In the genomic region with DNA sequence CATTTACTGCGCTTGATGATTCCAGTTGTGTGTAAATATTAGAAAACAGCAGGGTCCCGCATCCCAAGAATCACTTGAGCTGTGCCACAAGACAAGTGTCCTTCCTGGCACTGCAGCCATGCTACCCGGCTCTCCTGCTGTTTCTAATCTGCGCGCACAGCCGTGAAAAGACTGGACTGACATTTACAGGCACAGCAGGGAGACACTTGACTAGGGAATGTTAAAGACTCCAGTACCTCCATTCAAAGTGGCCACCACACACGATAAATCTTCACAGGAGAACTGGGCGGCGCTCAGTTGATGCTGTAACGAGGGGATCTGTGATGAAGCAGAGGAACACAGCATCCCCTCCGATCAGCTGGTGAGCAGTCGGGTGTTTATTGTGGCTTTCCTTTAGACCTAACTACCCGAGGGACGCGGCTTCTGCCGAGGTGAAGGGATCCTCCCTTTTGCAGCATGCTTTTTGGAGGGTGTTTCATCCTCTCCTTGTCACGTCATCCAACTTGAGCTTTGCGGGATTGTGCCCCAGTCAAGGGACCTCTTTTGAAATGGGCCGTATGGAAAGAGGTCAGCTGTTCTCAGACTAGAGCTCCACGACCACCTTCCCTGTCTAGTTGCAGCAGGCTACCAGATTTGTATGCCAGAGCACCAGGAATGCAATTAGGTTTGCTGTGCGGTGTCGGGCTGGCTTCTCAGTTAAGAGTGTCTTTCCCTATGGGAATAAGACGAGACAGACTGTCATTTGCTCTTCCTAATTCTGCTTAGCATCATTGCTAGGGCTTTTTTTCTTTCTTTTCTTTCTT, we compare ENCODE assay signal across 10 mouse cellular contexts.
DNase-seq lines count a peak whose midpoint lies in the region; ATAC-seq and TF ChIP-seq lines count a peak whose summit lies in the region.
"Had no signal": no experiment of that assay in that cellular context is flagged by ENCODE, and none has a peak within 500 bp of the region (broad histone marks: within the 10 kb centered on the region; RNA-seq: fewer than 3 reads in every experiment).

No protein-coding gene starts in this region.

- DNase-seq in cerebellum, adult 11 months, result peak; percentile 43
- peak; percentile 87 for DNase-seq in brain, embryonic 14.5 days (ENCODE audit: low read depth)
- peak; percentile 48 for DNase-seq in midbrain, embryonic 10.5 days (ENCODE audit: low spot score)
- DNase-seq in testis, postnatal 14 days (ENCODE audit: low spot score), result no peak
- no peak for DNase-seq in kidney, adult 8-10 months
- no peak for DNase-seq in urinary bladder, postnatal 36 days (ENCODE audit: low spot score in 2 of 2)
- DNase-seq: lung, postnatal 4 days had no signal

- peaks cover 44% of the 10 kb centered on the region for H3K4me1 ChIP-seq in forebrain, embryonic 12.5 days
- peaks cover 53% of the 10 kb centered on the region for H3K4me1 ChIP-seq in midbrain, embryonic 10.5 days

- H3K36me3 ChIP-seq in forebrain, embryonic 12.5 days (replicated peaks), result peaks cover 9% of the 10 kb centered on the region
- peaks cover 11% of the 10 kb centered on the region for H3K36me3 ChIP-seq in midbrain, embryonic 10.5 days

- no peak for TF ChIP-seq CTCF in brain, embryonic 14.5 days (IDR thresholded peaks at IDR 0.05; ENCODE audit: borderline replicate concordance, extremely low read depth, insufficient read depth, insufficient read length)

- H3K27ac ChIP-seq in forebrain, embryonic 12.5 days, result peak overlapping the region; percentile 77
- H3K27ac ChIP-seq in midbrain, embryonic 10.5 days (replicated peaks), result peak overlapping the region; percentile 74

- peak overlapping the region; percentile 13 for H3K9ac ChIP-seq in forebrain, embryonic 12.5 days

- no peak for ATAC-seq in cerebellum, adult (ENCODE audit: insufficient number of reproducible peaks, low FRiP score, low TSS enrichment)
- peak; percentile 54; the same call in 1 of the 2 replicates for ATAC-seq in forebrain, embryonic 12.5 days (ENCODE audit: low FRiP score)

- no peak for TF ChIP-seq POLR2A in brain, embryonic 14.5 days (IDR thresholded peaks at IDR 0.05; ENCODE audit: borderline replicate concordance, extremely low read depth, insufficient read depth, insufficient read length, poor library complexity, severe bottlenecking)

- H3K9me3 ChIP-seq in forebrain, embryonic 12.5 days, result no peaks in the 10 kb centered on the region
- H3K9me3 ChIP-seq in midbrain, embryonic 10.5 days (replicated peaks), result no peaks in the 10 kb centered on the region

- H3K27me3 ChIP-seq in forebrain, embryonic 12.5 days, result peaks cover 15% of the 10 kb centered on the region; the same call in 1 of the 2 replicates
- no peaks in the 10 kb centered on the region for H3K27me3 ChIP-seq in midbrain, embryonic 10.5 days (ENCODE audit: low read depth, poor library complexity, severe bottlenecking)

- peak overlapping the region; percentile 7 for H3K4me3 ChIP-seq in forebrain, embryonic 12.5 days (replicated peaks)
- peak overlapping the region; percentile 31 for H3K4me3 ChIP-seq in midbrain, embryonic 10.5 days
- H3K4me3 ChIP-seq: erythroblast, embryonic 14.5 days had no signal

- H3K4me2 ChIP-seq in forebrain, embryonic 12.5 days, result peak overlapping the region; percentile 45

- WGBS in forebrain, embryonic 12.5 days, result 15% methylated on average over 23 of the region's 23 CpGs
- 35% methylated on average over 23 of the region's 23 CpGs for WGBS in midbrain, embryonic 10.5 days

Comparison
In these comparisons a context has a peak if more than half of its experiments do, and no peak if none do; other contexts are left out.
1. DNase-seq: peak in cerebellum, adult 11 months (single experiment), brain, embryonic 14.5 days (single experiment) and midbrain, embryonic 10.5 days (single experiment); none in testis, postnatal 14 days (single experiment), kidney, adult 8-10 months (0 of 2) and urinary bladder, postnatal 36 days (0 of 2).